8 mouse cellular contexts compared by ENCODE assay signal in the genomic region with DNA sequence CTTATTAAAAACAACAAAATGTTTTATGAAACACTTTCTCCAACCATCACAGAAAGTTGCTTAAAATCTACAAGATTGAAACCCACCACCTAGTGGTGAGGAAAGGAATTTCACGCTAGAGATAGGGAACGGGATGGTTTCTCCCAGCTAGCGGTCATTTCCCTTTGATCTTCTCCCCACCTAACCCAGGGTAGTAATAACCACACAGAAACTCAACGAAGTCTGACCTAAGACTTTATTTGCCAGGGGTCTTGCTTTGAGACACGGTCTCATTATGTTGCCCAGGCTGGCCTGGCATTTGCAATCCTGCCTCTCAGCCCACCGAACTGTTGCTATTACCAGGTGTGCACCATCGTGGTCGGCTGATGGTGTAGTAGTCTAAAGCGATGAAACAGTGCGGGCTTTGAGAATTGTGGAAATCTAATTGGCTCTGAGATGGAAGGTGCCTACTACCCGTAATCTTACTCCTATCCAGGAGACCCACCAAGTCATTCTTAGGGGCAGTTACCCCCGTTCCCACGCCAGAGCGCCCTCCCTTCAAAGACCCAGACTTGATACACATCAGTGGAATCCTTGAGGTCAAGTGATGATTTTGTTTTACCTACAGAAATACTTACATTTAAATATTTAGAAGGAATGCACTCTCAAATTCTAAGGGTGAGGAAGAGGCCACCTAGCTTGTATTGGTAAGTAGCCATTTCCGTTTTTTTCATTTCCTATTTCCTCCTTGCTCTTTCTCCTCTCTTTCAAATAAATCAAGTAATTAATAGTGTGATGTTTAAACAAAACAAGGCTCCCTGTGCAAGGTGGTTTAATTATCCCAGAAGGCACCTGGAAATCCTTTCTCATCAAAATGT. TPM values are rescaled to one million over a fixed set of nuclear protein-coding genes. Genes with fewer than 3 reads are reported as not detected.
A peak's percentile ranks its signal among the peaks of the same experiment; 100 is the strongest.
DNase-seq lines count a peak whose midpoint lies in the region; ATAC-seq and TF ChIP-seq lines count a peak whose summit lies in the region.

No protein-coding gene starts in this region.

- DNase-seq in A20 (ENCODE audit: low read depth, low spot score) (peak; percentile 85), MEL (ENCODE audit: low read depth, low spot score) (peak; percentile 93)
- peak; percentile 53 for DNase-seq in cerebellum, postnatal 25 days
- DNase-seq in heart, adult 9 months (ENCODE audit: low spot score in 2 of 2): peak; percentile 12 to 18
- DNase-seq in kidney, adult 8-10 months: peak; percentile 27 to 33
- DNase-seq in thymus, postnatal 36 days: peak; percentile 23 to 36

- no peak for ATAC-seq in liver, embryonic 15.5 days (ENCODE audit: insufficient read depth)
- ATAC-seq in neural tube, embryonic 13.5 days (ENCODE audit: low read depth): no peak

- peaks cover 31% of the 10 kb centered on the region for H3K79me2 ChIP-seq in MEL (ENCODE audit: control insufficient read depth, insufficient read depth, low read length, poor library complexity)

- TF ChIP-seq RAD21 in MEL (IDR thresholded peaks at IDR 0.05; ENCODE audit: low read depth, low read length): peak; percentile 78

- H3K27me3 ChIP-seq in MEL (ENCODE audit: control insufficient read depth in 1 of 2, insufficient read depth in 2 of 2, low read length in 2 of 2): no peaks in the 10 kb centered on the region
- H3K27me3 ChIP-seq in liver, embryonic 15.5 days: no peaks in the 10 kb centered on the region
- no peaks in the 10 kb centered on the region; the same call in 1 of the 2 replicates for H3K27me3 ChIP-seq in neural tube, embryonic 13.5 days

- peaks cover 11% of the 10 kb centered on the region in 2 experiments for H3K4me1 ChIP-seq in MEL (ENCODE audit: control insufficient read depth in 1 of 2, insufficient read depth in 2 of 2, low read length in 2 of 2)
- H3K4me1 ChIP-seq in liver, embryonic 15.5 days (replicated peaks): peaks cover 30% of the 10 kb centered on the region
- H3K4me1 ChIP-seq in neural tube, embryonic 13.5 days (replicated peaks): peaks cover 29% of the 10 kb centered on the region

- H3K9me3 ChIP-seq in MEL (replicated peaks; ENCODE audit: insufficient read depth, low read length): no peaks in the 10 kb centered on the region
- H3K9me3 ChIP-seq in liver, embryonic 15.5 days (replicated peaks): no peaks in the 10 kb centered on the region
- H3K9me3 ChIP-seq in neural tube, embryonic 13.5 days: no peaks in the 10 kb centered on the region

- peak overlapping the region; percentile 80 for H3K9ac ChIP-seq in MEL (ENCODE audit: control insufficient read depth, low read depth, low read length, poor library complexity, severe bottlenecking)
- H3K9ac ChIP-seq in liver, embryonic 15.5 days: peak overlapping the region; percentile 97
- H3K9ac ChIP-seq in neural tube, embryonic 13.5 days: no peak overlapping the region

- H3K36me3 ChIP-seq in MEL (ENCODE audit: control insufficient read depth in 1 of 2, insufficient read depth in 2 of 2, low read length in 2 of 2): peaks cover 0 to 19% of the 10 kb centered on the region in 2 experiments; a peak in 3 of 4 replicates
- no peaks in the 10 kb centered on the region for H3K36me3 ChIP-seq in liver, embryonic 15.5 days (replicated peaks)
- H3K36me3 ChIP-seq in neural tube, embryonic 13.5 days: no peaks in the 10 kb centered on the region

- TF ChIP-seq EP300 in MEL (IDR thresholded peaks at IDR 0.05; ENCODE audit: low read depth in 1 of 2, low read length in 2 of 2): peak in 1 of 2 experiments; percentile 18; a peak in 2 of 4 replicates

- TF ChIP-seq POLR2A in MEL (IDR thresholded peaks at IDR 0.05; ENCODE audit: control insufficient read depth in 1 of 2, insufficient read depth in 1 of 2, low read depth in 1 of 2, low read length in 2 of 2, poor library complexity in 1 of 2): peak in 1 of 2 experiments; percentile 54; a peak in 1 of 4 replicates

- WGBS in liver, embryonic 15.5 days (ENCODE audit: insufficient replicate concordance): 5% methylated on average over 15 of the region's 15 CpGs
- 11% methylated on average over 15 of the region's 15 CpGs for WGBS in neural tube, embryonic 13.5 days

- peak overlapping the region; percentile 90 for H3K4me2 ChIP-seq in liver, embryonic 15.5 days
- H3K4me2 ChIP-seq in neural tube, embryonic 13.5 days: peak overlapping the region; percentile 72

- peak; percentile 33 to 95 (median 90); a peak in 5 of 6 replicates for TF ChIP-seq CTCF in MEL (IDR thresholded peaks at IDR 0.05 in 2 of 3, conservative IDR thresholded peaks at IDR 0.05 in 1 of 3; ENCODE audit: control insufficient read depth in 1 of 3, insufficient read depth in 1 of 3, low read depth in 2 of 3, low read length in 3 of 3, poor library complexity in 1 of 3, severe bottlenecking in 1 of 3)

- peak overlapping the region; percentile 91 for H3K27ac ChIP-seq in MEL (ENCODE audit: control insufficient read depth, low read depth, low read length)
- peak overlapping the region; percentile 100 for H3K27ac ChIP-seq in liver, embryonic 15.5 days (replicated peaks)
- no peak overlapping the region for H3K27ac ChIP-seq in neural tube, embryonic 13.5 days (replicated peaks)

- H3K4me3 ChIP-seq in MEL (ENCODE audit: control insufficient read depth in 1 of 2, insufficient read depth in 1 of 2, low read depth in 2 of 2, low read length in 2 of 2): peak overlapping the region; percentile 59 to 83
- H3K4me3 ChIP-seq in liver, embryonic 15.5 days (replicated peaks): peak overlapping the region; percentile 98
- H3K4me3 ChIP-seq in neural tube, embryonic 13.5 days: peak overlapping the region; percentile 93

TF ChIP-seq in MEL, 35 proteins besides CTCF, POLR2A, EP300 and RAD21 (continues in another document):
- TF ChIP-seq MAZ (IDR thresholded peaks at IDR 0.05; ENCODE audit: low read depth, low read length) (peak; percentile 60; the same call in 1 of the 2 replicates), SMC3 (IDR thresholded peaks at IDR 0.05; ENCODE audit: low read depth, low read length) (peak; percentile 85), MAX (IDR thresholded peaks at IDR 0.05; ENCODE audit: low read length) (peak; percentile 37; the same call in 1 of the 2 replicates), BHLHE40 (IDR thresholded peaks at IDR 0.05; ENCODE audit: borderline replicate concordance, low read depth, low read length) (0 out of 2 replicates have a peak, but pooled peaks have one; percentile 18), MYC (IDR thresholded peaks at IDR 0.05; ENCODE audit: low read depth, low read length) (peak; percentile 50; the same call in 1 of the 2 replicates), CHD1 (IDR thresholded peaks at IDR 0.05; ENCODE audit: low read depth, low read length) (peak; percentile 21; the same call in 1 of the 2 replicates), POLR2AphosphoS2 (IDR thresholded peaks at IDR 0.05; ENCODE audit: low read length) (peak; percentile 23; the same call in 1 of the 2 replicates), ZKSCAN1 (IDR thresholded peaks at IDR 0.05; ENCODE audit: low read depth, low read length) (peak; percentile 67), POLR2AphosphoS5 (IDR thresholded peaks at IDR 0.05; ENCODE audit: borderline replicate concordance, low read depth, low read length) (no peak), GABPA (IDR thresholded peaks at IDR 0.05; ENCODE audit: low read depth, low read length) (no peak; the same call in 1 of the 2 replicates), NELFE (IDR thresholded peaks at IDR 0.05; ENCODE audit: low read depth, low read length) (peak; percentile 68), KAT2A (conservative IDR thresholded peaks at IDR 0.05; ENCODE audit: low read depth, low read length) (0 out of 2 replicates have a peak, but pooled peaks have one; percentile 30), SIN3A (IDR thresholded peaks at IDR 0.05; ENCODE audit: low read length) (peak; percentile 74), ELF1 (IDR thresholded peaks at IDR 0.05; ENCODE audit: low read depth, low read length) (peak; percentile 56; the same call in 1 of the 2 replicates), TCF12 (IDR thresholded peaks at IDR 0.05; ENCODE audit: low read depth, low read length) (0 out of 2 replicates have a peak, but pooled peaks have one; percentile 35), MYB (IDR thresholded peaks at IDR 0.05; ENCODE audit: low read depth, low read length) (no peak), ZMIZ1 (IDR thresholded peaks at IDR 0.05; ENCODE audit: low read depth, low read length) (peak; percentile 61), NRF1 (IDR thresholded peaks at IDR 0.05; ENCODE audit: insufficient read depth, low read depth, low read length, poor library complexity, severe bottlenecking) (no peak; the same call in 1 of the 2 replicates), USF2 (IDR thresholded peaks at IDR 0.05; ENCODE audit: borderline replicate concordance in 1 of 2, insufficient read depth in 1 of 2, low read depth in 1 of 2, low read length in 2 of 2) (no peak), CHD2 (IDR thresholded peaks at IDR 0.05; ENCODE audit: low read length) (no peak), ZNF384 (IDR thresholded peaks at IDR 0.05; ENCODE audit: low read depth, low read length) (no peak; the same call in none of the 2 replicates), E2F4 (IDR thresholded peaks at IDR 0.05; ENCODE audit: borderline replicate concordance, low read depth, low read length) (no peak; the same call in 1 of the 2 replicates), USF1 (IDR thresholded peaks at IDR 0.05; ENCODE audit: low read depth, low read length) (no peak), GATA1 (IDR thresholded peaks at IDR 0.05; ENCODE audit: low read depth, low read length) (peak; percentile 44; the same call in 1 of the 2 replicates), MXI1 (IDR thresholded peaks at IDR 0.05; ENCODE audit: low read depth, low read length) (peak; percentile 57), JUND (IDR thresholded peaks at IDR 0.05; ENCODE audit: low read depth, low read length) (0 out of 2 replicates have a peak, but pooled peaks have one; percentile 41), TAL1 (IDR thresholded peaks at IDR 0.05; ENCODE audit: low read length) (no peak), MAFK (IDR thresholded peaks at IDR 0.05; ENCODE audit: borderline replicate concordance, low read depth, low read length) (no peak), ETS1 (IDR thresholded peaks at IDR 0.05; ENCODE audit: low read depth, low read length) (0 out of 2 replicates have a peak, but pooled peaks have one; percentile 18), RCOR1 (IDR thresholded peaks at IDR 0.05; ENCODE audit: low read depth, low read length) (peak; percentile 41; the same call in 1 of the 2 replicates), UBTF (IDR thresholded peaks at IDR 0.05; ENCODE audit: borderline replicate concordance, insufficient read depth, low read depth, low read length) (no peak)

RNA-seq across cellular contexts. Expression of a gene that starts 1.2 kb away (rescaled TPM):
- total RNA-seq in MEL (2012; rRNA removed): 8.7 and 9.1 TPM in 2 replicates
- polyA plus RNA-seq in MEL (2012; ENCODE audit: insufficient read depth in 1 of 2, insufficient read length in 2 of 2, low read depth in 1 of 2, low replicate concordance in 2 of 2, missing spikeins in 1 of 2): 1 to 10 TPM in 1 of 2 experiments, not detected in 1; 8.1 TPM
- 6.3 and 6.4 TPM in 2 replicates for polyA plus RNA-seq in liver, embryonic 15.5 days (2015; fragmentation: Nextera tagmentation; extraction: Ambion mirVana)
- polyA plus RNA-seq in neural tube, embryonic 13.5 days (2015; fragmentation: Nextera tagmentation; extraction: Ambion mirVana): 26.4 and 26.6 TPM in 2 replicates

Comparison
In these comparisons a context has a peak if more than half of its experiments do, and no peak if none do; other contexts are left out.
1. DNase-seq: peak in every context shown above with its lines; median percentile 93 in MEL; 85 in A20; 53 in cerebellum, postnatal 25 days; 30 in kidney, adult 8-10 months; 30 in thymus, postnatal 36 days; 15 in heart, adult 9 months.